In the genomic region with DNA sequence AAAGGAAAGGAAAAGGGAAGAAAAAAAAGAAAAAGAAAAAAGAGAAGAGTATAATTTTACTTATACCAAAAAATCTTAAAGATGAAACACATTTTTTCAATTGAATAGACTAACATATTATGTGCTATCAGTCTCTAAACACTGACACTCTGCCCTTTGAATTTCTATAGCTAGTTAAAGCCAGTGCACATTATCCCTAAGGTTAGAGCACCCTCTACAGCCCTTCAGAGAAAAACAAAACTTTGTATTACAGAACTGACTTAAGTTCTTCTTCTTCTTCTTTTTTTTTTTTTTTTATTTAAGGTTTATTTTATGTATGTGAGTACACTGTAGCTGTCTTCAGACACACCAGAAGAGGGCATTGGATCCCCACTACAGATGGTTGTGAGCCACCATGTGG, we compare ENCODE assay signal across 1 mouse cellular context.
TF ChIP-seq lines count a peak whose summit lies in the region.

No protein-coding gene starts in this region.

TF ChIP-seq in MEL, 35 proteins besides CTCF, POLR2A, EP300 and RAD21 (continued from another document):
- TF ChIP-seq ETS1 (IDR thresholded peaks at IDR 0.05; ENCODE audit: low read depth, low read length) (no peak), KAT2A (conservative IDR thresholded peaks at IDR 0.05; ENCODE audit: low read depth, low read length) (no peak), TAL1 (IDR thresholded peaks at IDR 0.05; ENCODE audit: low read length) (no peak), NELFE (IDR thresholded peaks at IDR 0.05; ENCODE audit: low read depth, low read length) (no peak)
